Mouse (Mus musculus) gastrocnemius, postnatal 14 days (tissue): ENCODE data around the gene Kazn. TPM values are rescaled to one million over a fixed set of nuclear protein-coding genes. Genes with fewer than 3 reads are reported as not detected.

Source experiments
- total RNA-seq, 2 experiments: library from RNA; stranded (reverse); gene quantifications; 2 replicates each; pipeline ENCODE4 v1.2.3; 2021

Gene Kazn
- total RNA-seq, 2 experiments from 2014 or later = 3.3 to 6.7 TPM

Other genes starting within 250 kb of the Kazn start
- gene Fhad1, start 224.3 kb downstream of the Kazn start, total RNA-seq = 1 to 10 TPM; 1.4 to 1.7 TPM
- gene Tmem51, start 155.1 kb downstream of the Kazn start, total RNA-seq = 1 to 10 TPM; 2.5 to 2.8 TPM